Mouse (Mus musculus) lung, postnatal 10 days (tissue): ENCODE results near the gene Zfp428.
"Not testable (repeated sequence)": the region's sequence is repeated elsewhere in the genome, so short reads cannot be mapped to it uniquely, and the experiment has no call there.

Experiments used
- DNase-seq: peaks from one replicate; pipeline ENCODE4 v3.0.0; 2021

The Zfp428 gene

GRCm38 (mm10) chr7:24481474-24482207, 25.2 kb upstream of the Zfp428 start, which contains the start of gene Cadm4:
Gene Cadm4, plus strand, starts transcription at chr7:24482023.
- peak; percentile 77 for DNase-seq

DNA sequence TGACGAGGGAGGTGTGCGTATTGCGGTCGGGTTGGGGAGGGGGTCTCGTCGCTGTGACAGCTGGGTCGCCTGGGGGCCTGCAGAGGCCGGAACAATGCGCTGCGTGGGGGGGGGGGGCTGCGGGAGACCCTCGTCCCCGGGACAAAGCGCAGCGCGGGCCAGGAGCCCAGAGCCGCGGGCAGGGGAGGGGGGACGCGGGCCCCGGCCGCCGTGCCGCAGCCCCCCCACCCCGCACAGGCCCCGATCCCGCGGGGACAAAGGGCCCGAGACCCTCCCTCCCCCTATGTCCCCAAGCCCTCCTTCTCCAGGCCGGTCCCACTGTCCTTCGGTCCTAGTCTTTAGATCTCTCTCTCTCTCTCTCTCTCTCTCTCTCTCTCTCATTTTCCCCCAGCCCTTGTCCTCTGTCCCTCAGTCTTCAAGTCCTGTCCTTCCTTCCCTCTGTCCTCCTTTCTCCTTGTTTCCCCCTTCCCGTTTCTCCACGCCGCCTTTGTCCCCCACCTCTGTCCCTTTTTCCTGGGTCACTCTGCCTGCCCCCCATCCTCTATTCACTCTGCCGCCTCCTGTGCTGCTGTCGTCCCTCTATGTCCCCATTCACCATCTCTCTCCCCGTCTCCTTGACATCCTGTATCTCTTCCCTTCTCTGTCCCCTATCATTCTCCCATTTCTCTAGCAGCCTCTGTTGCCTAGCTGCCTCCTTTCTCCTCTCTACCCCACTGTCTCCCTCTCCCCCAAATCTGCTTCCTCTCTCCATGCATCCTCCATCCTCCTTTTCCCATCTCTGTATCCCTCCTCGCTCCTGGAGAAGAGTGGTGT, 24.4 kb upstream of the Zfp428 start:
- DNase-seq = no peak

DNA sequence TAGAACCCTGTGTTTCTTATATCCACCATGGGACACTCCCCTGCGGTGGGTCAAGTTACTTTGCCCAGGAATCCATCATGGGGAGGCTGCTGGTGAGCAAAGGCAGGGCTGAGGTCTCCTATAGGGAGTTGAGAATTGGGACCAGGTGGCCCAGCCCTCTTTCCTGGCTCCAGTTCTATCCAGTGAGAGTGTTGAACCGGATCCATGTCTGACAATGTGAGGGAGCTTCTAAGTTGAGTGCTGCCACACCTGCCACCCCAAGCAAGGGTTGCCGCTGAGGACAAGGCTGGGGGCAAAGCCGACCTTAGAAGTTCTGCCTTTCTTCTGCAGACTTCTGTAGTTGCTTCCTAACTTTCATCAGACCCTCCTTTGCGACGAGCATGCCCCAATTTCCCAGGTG, 23.5 kb upstream of the Zfp428 start:
- DNase-seq = not testable (repeated sequence)

DNA sequence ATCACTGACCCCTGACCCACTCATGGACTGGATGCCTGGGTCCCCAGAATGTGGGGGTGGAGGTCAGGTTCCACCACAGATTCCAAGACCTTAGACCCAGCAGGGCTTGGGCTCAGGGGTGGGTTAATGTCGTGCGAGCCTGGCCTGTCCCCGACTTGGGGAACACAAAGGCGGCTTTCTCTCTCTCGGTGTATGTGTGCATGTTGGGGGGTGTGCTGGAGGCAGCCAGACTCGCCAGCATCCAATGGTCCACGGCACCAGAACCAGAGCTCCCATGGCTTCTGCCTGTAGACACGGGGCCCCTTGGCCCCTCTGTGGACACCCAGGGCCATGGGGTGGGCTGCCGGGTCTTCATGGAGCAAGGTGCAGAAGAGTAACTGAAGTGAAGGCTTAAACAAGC, 21.3 kb upstream of the Zfp428 start:
- no peak for DNase-seq

GRCm38 (mm10) chr7:24486654-24487130, 20.1 kb upstream of the Zfp428 start:
- no peak for DNase-seq

GRCm38 (mm10) chr7:24487403-24487802, 19.4 kb upstream of the Zfp428 start:
- no peak for DNase-seq

DNA sequence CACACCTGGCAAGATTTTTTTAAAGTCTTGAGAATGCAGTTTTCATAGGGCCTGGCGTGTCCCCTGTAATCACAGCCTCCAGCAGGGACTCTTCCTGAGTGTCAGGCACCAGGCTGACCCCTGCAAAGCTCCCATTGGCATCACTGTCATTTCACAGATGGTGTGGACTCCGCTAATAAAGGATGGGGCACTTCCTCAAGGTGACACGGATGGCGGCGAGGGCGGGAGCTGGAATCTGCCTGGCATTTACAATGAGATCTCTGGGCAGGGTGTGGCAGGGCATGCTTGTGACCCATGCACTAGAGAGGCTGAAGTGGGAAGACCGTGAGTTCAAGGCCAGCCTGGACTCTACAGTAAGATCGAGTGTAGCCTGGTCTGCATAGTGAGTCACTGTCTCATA, 18.5 kb upstream of the Zfp428 start:
- no peak for DNase-seq

DNA sequence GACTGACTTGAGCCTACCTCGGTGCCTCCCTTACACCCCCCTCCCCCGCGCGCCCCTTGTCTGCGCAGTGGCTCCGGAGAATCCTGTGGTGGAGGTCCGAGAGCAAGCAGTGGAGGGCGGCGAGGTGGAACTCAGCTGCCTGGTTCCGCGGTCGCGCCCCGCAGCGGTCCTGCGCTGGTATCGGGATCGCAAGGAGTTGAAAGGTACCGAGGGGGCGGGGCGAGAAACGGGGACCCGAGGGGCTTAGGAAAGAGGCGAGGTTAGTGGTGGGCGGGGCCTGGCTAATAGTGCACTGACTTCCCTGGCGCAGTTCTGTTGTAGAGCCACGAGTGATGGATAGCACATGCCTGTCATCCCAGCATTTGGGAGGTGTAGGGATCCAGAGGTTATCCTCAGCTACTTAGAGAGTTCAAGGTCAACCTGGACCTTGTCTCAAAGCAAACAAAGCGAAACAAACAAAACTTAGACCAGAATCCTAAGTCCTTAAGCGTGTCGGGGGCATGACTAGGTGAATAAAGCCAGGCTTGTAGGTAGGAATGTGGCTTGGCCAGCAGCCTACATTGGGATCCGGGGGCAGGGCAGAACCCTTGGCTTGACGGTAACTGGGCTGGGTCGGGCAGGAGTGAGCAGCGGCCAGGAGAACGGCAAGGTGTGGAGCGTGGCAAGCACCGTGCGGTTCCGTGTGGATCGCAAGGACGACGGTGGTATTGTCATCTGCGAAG, 6.8 kb upstream of the Zfp428 start:
- no peak for DNase-seq

DNA sequence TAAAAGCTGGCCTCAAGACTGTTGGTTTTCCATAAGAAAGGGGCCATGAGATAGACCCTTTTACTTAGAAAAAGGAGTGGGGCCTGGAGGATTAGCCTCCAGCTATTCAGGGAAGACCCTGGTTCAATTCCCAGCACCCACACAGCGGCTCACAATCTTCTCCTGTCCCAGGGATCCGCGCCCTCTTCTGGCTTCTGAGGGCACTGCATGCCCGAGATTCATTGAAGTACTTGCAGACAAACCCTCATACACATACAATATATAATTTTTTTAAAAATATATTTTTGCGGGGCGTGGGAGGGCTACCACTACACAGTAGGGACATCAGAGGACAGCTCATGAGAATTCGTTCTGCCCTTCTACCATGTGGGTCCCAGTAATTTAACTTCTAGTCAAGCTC, 5.9 kb upstream of the Zfp428 start:
- peak; percentile 51 for DNase-seq

GRCm38 (mm10) chr7:24501492-24501891, 5.3 kb upstream of the Zfp428 start:
- peak; percentile 41 for DNase-seq

GRCm38 (mm10) chr7:24504004-24504403, 2.8 kb upstream of the Zfp428 start:
- no peak for DNase-seq

DNA sequence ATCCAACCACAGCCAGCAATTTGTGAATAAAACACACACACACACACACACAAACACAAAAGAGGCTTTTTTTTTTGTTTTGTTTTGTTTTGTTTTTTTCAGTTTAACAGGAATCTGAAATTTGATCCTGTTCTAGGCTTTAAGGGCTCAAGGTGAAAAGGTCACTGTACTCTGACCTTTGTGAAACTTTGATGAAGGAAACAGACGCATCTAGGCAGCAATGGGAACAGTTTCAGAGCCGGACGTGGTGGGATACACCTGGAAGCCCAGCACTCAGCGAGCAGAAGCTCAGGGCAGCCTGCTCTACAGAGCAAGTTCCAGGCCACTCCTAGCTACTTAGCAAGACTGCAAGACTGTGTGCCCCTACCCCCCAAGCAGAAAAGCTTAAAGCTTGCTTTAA, 1.9 kb upstream of the Zfp428 start:
- no peak for DNase-seq

DNA sequence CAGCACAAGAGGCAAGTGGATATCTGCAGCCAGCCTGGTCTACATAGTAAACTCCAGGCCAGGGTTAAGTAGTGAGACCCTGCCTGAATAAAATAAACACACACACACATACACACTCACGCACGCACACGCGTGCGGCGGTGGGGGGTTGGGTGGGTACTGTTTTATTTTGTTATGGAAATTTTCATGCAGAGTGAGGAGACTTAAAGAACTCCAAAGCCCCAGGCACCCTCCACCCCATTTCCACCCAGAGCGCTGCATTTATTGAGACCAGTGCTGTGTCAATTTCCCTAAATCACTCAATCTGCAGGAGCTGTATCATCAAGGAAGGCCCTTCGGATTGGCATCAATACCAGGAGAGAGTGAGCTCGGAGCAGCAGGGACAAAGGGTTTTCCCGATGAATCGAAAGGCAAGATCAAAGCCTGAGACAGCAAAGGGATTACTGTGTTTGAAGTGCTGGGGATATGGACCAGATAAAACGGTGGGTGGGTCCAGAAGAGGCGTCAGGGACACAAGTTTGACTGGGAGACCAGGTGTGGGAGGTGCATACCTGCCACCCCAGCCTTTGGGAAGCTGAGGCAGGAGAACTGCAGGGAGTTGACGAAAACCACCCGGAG, 1.2 kb upstream of the Zfp428 start:
- DNase-seq = no peak

DNA sequence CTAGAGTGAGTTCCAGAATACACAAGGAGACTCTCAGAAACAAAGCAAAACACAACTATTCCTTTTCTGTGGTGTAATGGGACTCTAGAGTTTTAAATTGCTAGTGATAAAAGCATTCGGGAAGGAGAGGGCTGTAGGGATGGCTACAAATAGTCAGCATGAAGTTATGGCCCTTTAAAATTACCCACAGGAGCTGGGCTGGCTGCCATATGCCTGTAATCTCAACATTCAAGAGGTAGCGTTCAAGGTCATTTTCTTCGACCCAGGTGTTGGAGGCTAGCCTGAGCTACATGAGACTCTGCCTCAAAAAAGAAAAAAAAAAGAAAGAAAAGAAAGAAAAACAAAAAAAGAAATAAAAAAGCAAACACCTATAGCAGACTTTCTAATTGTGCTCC, 744 bp upstream of the Zfp428 start:
- no peak for DNase-seq

DNA sequence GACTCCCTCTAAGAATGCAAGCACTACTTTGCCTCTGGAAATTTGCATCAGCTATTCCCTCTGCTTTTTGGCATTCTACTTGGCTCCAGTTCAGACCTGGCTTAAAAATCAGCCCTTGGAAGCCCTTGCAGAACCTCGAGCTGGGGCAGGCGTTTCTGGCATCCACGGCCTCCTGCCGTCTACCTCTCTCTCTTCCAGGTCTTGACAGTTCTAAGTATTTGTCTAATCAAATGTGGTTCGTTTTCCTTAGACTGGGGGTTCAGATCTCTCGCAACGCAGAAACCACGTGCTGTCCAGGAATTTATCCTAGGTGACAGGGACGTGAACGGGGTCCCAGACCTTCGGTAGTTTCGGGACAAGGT, 349 bp upstream of the Zfp428 start:
- DNase-seq = peak; percentile 70

DNA sequence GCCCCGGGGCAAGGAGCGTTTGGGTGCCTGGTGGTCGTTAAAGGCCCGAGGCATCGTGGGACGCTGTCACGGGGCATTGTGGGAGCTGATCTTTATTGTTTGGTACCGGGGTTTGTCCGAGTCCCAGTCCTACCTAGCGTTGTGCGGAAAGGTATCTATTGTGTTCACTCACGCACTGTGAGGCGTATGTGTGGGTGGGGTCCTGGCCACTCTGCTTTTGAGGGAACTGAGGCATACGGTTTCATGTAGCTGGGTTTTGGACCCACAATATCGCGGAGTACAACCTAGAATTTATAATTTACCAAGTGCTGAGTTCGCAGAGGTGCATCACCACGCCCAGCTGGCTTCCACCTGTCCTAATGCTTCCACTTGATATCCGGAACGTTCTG, 914 bp downstream of the Zfp428 start:
- no peak for DNase-seq

DNA sequence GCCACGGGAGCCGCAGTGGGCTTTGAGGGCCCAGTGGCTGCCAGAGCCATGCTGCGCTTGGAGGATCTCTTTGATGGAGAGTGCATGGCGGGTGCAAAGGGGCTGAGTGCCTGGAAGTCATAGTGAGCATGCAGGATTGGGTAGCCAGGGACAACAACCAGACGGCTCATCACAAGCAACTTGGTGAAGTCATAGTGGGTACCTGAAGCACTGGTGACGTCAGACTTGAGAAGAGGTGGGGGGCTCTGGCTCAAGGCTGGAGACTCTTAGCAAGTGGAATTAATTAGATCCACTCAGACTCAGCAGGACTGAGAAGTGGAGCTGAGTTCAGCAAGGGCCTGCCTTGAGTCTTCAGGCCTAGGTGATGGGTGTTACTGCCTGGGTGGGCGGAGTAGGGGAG, 5.5 kb downstream of the Zfp428 start, which contains the start of gene AC161166.1:
TSS of gene AC161166.1 (minus strand) at position 101 of the 400 bp plus-strand sequence.
- DNase-seq = no peak

DNA sequence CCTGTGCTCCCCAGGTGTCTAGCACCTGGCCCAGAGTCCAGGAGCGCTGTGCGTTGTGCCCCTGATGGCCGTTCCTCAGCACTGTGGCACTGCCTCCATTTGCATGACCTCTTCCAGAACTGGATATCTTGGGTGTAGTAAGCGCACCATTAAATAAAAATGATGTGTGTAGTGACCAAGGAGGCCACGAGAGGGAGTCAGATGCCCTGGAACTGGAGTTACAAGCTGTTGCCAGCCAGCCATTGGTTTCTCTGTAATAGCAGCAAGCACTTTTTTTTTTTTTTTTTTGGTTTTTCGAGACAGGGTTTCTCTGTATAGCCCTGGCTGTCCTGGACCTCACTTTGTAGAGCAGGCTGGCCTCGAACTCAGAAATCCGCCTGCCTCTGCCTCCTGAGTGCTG, 9.5 kb downstream of the Zfp428 start:
- DNase-seq = peak; percentile 37

GRCm38 (mm10) chr7:24517077-24517476, 10.3 kb downstream of the Zfp428 start:
- no peak for DNase-seq

DNA sequence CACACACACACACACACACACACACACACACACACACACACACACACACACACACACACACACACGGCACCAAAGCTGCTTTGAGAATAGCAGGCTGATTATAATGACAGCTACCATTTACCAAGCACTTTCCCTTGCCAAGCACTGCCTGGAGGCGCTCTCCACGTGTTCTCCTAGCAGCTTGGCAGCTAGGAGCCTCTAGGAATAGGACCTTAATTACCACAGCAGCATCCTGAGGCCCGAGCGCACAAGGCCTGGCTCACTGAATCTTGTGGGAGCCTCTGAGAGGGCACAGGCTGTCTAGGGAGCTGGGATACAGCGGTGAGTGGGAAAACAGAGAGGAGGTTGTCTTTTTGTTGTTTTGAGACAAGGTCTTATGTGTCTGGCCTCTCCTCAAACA, 10.8 kb downstream of the Zfp428 start:
- peak; percentile 1 for DNase-seq

DNA sequence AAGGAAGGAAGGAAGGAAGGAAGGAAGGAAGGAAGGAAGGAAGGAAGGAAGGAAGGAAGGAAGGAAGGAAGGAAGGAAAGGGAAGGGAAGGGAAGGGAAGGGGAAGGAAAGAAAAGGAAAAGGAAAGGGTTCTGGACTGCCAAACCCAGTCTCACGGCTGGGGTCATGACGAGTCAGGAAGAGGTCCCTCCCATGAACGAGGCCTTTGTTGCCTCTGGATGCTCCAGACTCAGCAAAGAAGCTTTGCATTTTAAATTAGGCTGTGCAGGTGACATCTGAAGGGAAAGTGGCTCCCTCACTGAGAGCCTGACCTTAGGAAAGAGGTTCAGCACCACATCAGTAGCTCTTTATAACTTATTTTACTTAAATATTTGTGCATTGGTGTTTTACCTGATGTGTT, 12.3 kb downstream of the Zfp428 start:
- no peak for DNase-seq

DNA sequence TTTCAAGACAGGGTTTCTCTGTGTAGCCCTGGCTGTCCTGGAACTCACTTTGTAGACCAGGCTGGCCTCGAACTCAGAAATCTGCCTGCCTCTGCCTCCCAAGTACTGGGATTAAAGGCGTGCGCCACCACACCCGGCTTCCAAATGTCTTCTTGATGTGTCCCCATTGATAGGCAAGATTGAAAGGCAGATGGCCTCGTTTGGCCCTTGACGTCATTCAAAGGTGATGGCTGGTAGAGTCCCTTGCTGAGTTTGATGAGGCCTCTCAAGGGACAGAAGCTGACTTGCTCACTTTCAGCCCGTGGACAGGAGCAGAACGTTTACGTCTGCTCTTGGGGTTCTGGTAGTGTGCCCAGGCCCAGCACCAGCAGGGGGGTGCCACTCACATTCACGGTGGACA, 13.2 kb downstream of the Zfp428 start:
- DNase-seq = not testable (repeated sequence)

DNA sequence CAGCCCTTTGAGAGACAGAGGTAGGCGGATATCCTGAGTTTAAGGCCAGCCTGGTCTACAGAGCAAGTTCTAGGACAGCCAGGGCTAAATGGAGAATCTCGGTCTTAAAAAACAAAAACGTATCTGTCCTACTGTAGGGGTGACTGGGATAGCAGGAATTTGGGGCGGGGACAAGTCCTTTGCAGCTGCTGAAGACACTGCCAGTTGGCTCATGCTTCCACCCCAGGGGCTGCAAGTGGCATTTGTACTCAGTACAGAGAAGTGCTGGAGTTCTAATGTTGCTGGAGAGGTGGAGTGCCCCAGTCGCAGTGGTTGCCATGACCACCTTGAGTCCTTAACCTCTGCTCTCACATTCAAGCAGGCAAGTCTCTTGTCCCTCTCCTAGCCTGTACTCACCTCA, 16.0 kb downstream of the Zfp428 start:
- no peak for DNase-seq
